Mouse (Mus musculus): ENCODE measurements around the gene Gpatch4.

Gpatch4 gene

GRCm38 (mm10) chr3:88042661-88043421 lies at the start of gene Gpatch4:
Gene Gpatch4 (plus strand): TSS chr3:88043108.
- peak; percentile 96 for DNase-seq (ENCODE audit: low spot score)

GRCm38 (mm10) chr3:87993436-87993835 lies 49.5 kb upstream of the Gpatch4 start:
- DNase-seq (ENCODE audit: low spot score) = no peak

GRCm38 (mm10) chr3:87995331-87995730 lies 47.6 kb upstream of the Gpatch4 start:
- no peak for DNase-seq (ENCODE audit: low spot score)

- DNase-seq (ENCODE audit: low spot score) = no peak
Observed at GRCm38 (mm10) chr3:87996401-87996800, 46.5 kb upstream of the Gpatch4 start.

GRCm38 (mm10) chr3:87996971-87997614 lies 45.8 kb upstream of the Gpatch4 start:
- no peak for DNase-seq (ENCODE audit: low spot score)

- DNase-seq (ENCODE audit: low spot score) = no peak
Observed at GRCm38 (mm10) chr3:87998747-87999146, 44.2 kb upstream of the Gpatch4 start.

GRCm38 (mm10) chr3:87999243-87999895 lies 43.5 kb upstream of the Gpatch4 start:
- DNase-seq (ENCODE audit: low spot score) = no peak

- DNase-seq (ENCODE audit: low spot score) = no peak
Observed at GRCm38 (mm10) chr3:88000181-88000580, 42.7 kb upstream of the Gpatch4 start, which contains the start of gene Bcan. Gene Bcan (minus strand): TSS chr3:88000230.

GRCm38 (mm10) chr3:88000816-88001595 lies 41.9 kb upstream of the Gpatch4 start:
- no peak for DNase-seq (ENCODE audit: low spot score)

- no peak for DNase-seq (ENCODE audit: low spot score)
Observed at GRCm38 (mm10) chr3:88002291-88002976, 40.5 kb upstream of the Gpatch4 start.

GRCm38 (mm10) chr3:88005822-88006786 lies 36.8 kb upstream of the Gpatch4 start:
- no peak for DNase-seq (ENCODE audit: low spot score)

- DNase-seq (ENCODE audit: low spot score) = no peak
Observed at GRCm38 (mm10) chr3:88010634-88011265, 32.2 kb upstream of the Gpatch4 start.

GRCm38 (mm10) chr3:88022322-88023191 lies 20.4 kb upstream of the Gpatch4 start:
- DNase-seq (ENCODE audit: low spot score) = peak; percentile 65

- no peak for DNase-seq (ENCODE audit: low spot score)
Observed at GRCm38 (mm10) chr3:88023192-88024074, 19.5 kb upstream of the Gpatch4 start.

- no peak for DNase-seq (ENCODE audit: low spot score)
Observed at GRCm38 (mm10) chr3:88026823-88027222, 16.1 kb upstream of the Gpatch4 start.

GRCm38 (mm10) chr3:88027434-88028186 lies 15.3 kb upstream of the Gpatch4 start, which contains the start of gene Hapln2:
Gene Hapln2 (minus strand): TSS chr3:88027583.
- DNase-seq (ENCODE audit: low spot score) = no peak
